Mouse (Mus musculus): ENCODE measurements around the gene N4bp2. TPM values are rescaled to one million over a fixed set of nuclear protein-coding genes. Genes with fewer than 3 reads are reported as not detected.
"Not testable (repeated sequence)": the region's sequence is repeated elsewhere in the genome, so short reads cannot be mapped to it uniquely, and the experiment has no call there.

Gene N4bp2
- polyA plus RNA-seq, 1 experiment from 2014 or later, result 40.1 TPM

GRCm38 (mm10) chr5:65761921-65762320 is 1.4 kb upstream of the N4bp2 start:
- peaks cover 8% of the 10 kb centered on the region for H3K4me1 ChIP-seq (ENCODE audit: control insufficient read depth, insufficient read depth, low read length)
- H3K4me2 ChIP-seq, result no peak overlapping the region; the same call in 1 of the 2 replicates
- DNase-seq (ENCODE audit: low spot score, missing footprints) (peak; percentile 86), ATAC-seq (ENCODE audit: low FRiP score) (peak; percentile 31; the same call in 1 of the 2 replicates)
- no peak overlapping the region for H3K27ac ChIP-seq (ENCODE audit: low read depth, low read length)
- no peak overlapping the region for H3K9ac ChIP-seq (ENCODE audit: low read length)
- H3K4me3 ChIP-seq (ENCODE audit: low read depth, low read length), result no peak overlapping the region
- H3K9me3 ChIP-seq (ENCODE audit: control insufficient read depth, low read length), result no peaks in the 10 kb centered on the region
- H3K36me3 ChIP-seq (ENCODE audit: control insufficient read depth, insufficient read depth, low read length), result no peaks in the 10 kb centered on the region
- H3K27me3 ChIP-seq (ENCODE audit: control insufficient read depth, insufficient read depth, low read length), result no peaks in the 10 kb centered on the region

- 2% methylated on average over 3 of the region's 3 CpGs for whole genome bisulfite sequencing
- H3K36me3 ChIP-seq (ENCODE audit: control insufficient read depth, insufficient read depth, low read length), result no peaks in the 10 kb centered on the region
- peak overlapping the region; percentile 88 for H3K4me3 ChIP-seq (ENCODE audit: low read depth, low read length)
- peak overlapping the region; percentile 99 for H3K27ac ChIP-seq (ENCODE audit: low read depth, low read length)
- peak overlapping the region; percentile 98 for H3K9ac ChIP-seq (ENCODE audit: low read length)
- H3K4me1 ChIP-seq (ENCODE audit: control insufficient read depth, insufficient read depth, low read length), result peaks cover 8% of the 10 kb centered on the region
- no peak for DNase-seq (ENCODE audit: low spot score, missing footprints)
- peak overlapping the region; percentile 89 for H3K4me2 ChIP-seq
- no peak for ATAC-seq (ENCODE audit: low FRiP score)
- no peaks in the 10 kb centered on the region for H3K9me3 ChIP-seq (ENCODE audit: control insufficient read depth, low read length)
- no peaks in the 10 kb centered on the region for H3K27me3 ChIP-seq (ENCODE audit: control insufficient read depth, insufficient read depth, low read length)
These were observed 635 bp upstream of the N4bp2 start for GRCm38 (mm10) chr5:65762686-65763085.

- DNase-seq (ENCODE audit: low spot score, missing footprints) (peak; percentile 97), ATAC-seq (ENCODE audit: low FRiP score) (peak; percentile 89)
- Histone ChIP-seq H3K4me3 (ENCODE audit: low read depth, low read length) (peak overlapping the region; percentile 88), H3K9me3 (ENCODE audit: control insufficient read depth, low read length) (no peaks in the 10 kb centered on the region), H3K27ac (ENCODE audit: low read depth, low read length) (peak overlapping the region; percentile 99), H3K4me2 (peak overlapping the region; percentile 89), H3K36me3 (ENCODE audit: control insufficient read depth, insufficient read depth, low read length) (no peaks in the 10 kb centered on the region), H3K9ac (ENCODE audit: low read length) (peak overlapping the region; percentile 98), H3K4me1 (ENCODE audit: control insufficient read depth, insufficient read depth, low read length) (peaks cover 8% of the 10 kb centered on the region), H3K27me3 (ENCODE audit: control insufficient read depth, insufficient read depth, low read length) (no peaks in the 10 kb centered on the region)
- WGBS, result under 1% methylated on average over 83 of the region's 121 CpGs
These were observed 830 bp downstream of the N4bp2 start for GRCm38 (mm10) chr5:65763916-65764785.

DNA sequence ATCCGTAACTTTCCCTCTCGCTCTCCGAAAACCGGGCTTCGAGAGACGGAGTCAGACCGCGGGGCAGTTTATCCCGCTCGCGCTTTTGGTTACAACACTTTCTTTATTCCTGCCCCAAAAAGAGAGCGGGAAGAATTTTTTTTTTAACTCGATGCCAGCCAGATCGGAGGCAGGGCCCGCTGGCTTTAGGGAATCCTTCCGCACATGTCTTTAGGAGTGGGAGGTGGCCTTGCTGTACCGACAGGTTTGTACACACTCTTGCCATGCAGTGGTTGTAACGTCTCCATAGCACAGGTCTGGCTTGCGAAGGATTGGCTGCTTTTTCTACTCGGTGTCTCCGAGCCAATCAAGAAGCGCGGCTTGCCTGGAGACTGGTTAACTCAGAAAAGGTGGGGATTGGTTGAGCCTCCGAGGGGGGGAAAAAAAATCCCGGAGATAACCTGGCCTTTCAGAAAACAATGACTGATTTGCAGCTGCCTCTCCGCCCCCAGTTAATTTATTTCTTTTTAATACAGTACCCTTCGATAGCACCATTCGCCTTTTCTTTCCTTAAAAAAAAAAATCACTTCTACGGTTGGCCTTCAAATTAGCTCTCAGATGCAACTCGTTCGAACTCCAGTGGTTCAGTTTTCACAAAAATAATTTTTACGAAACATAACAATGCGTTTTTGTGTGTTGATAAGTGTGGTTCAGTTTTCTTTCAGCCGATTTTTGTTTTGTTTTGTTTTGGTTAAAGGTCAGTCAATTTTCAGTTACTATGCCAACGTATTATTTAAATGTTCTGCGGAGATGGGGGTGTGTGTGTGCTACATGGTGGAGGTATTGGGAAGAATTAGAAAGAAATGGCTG is 1.7 kb downstream of the N4bp2 start:
- peaks cover 8% of the 10 kb centered on the region for H3K4me1 ChIP-seq (ENCODE audit: control insufficient read depth, insufficient read depth, low read length)
- DNase-seq (ENCODE audit: low spot score, missing footprints), result peak; percentile 97
- WGBS, result 7% methylated on average over 36 of the region's 36 CpGs
- peak overlapping the region; percentile 88 for H3K4me3 ChIP-seq (ENCODE audit: low read depth, low read length)
- peak overlapping the region; percentile 98 for H3K9ac ChIP-seq (ENCODE audit: low read length)
- peak; percentile 85 for ATAC-seq (ENCODE audit: low FRiP score)
- H3K36me3 ChIP-seq (ENCODE audit: control insufficient read depth, insufficient read depth, low read length), result no peaks in the 10 kb centered on the region
- no peaks in the 10 kb centered on the region for H3K27me3 ChIP-seq (ENCODE audit: control insufficient read depth, insufficient read depth, low read length)
- H3K27ac ChIP-seq (ENCODE audit: low read depth, low read length), result peak overlapping the region; percentile 99
- H3K4me2 ChIP-seq, result peak overlapping the region; percentile 89
- H3K9me3 ChIP-seq (ENCODE audit: control insufficient read depth, low read length), result no peaks in the 10 kb centered on the region

- H3K4me1 ChIP-seq (ENCODE audit: control insufficient read depth, insufficient read depth, low read length), result peaks cover 8% of the 10 kb centered on the region
- peak overlapping the region; percentile 88 for H3K4me3 ChIP-seq (ENCODE audit: low read depth, low read length)
- no peak for DNase-seq (ENCODE audit: low spot score, missing footprints)
- H3K4me2 ChIP-seq, result peak overlapping the region; percentile 89
- no peaks in the 10 kb centered on the region for H3K27me3 ChIP-seq (ENCODE audit: control insufficient read depth, insufficient read depth, low read length)
- H3K9me3 ChIP-seq (ENCODE audit: control insufficient read depth, low read length), result no peaks in the 10 kb centered on the region
- peak overlapping the region; percentile 98 for H3K9ac ChIP-seq (ENCODE audit: low read length)
- H3K27ac ChIP-seq (ENCODE audit: low read depth, low read length), result no peak overlapping the region
- H3K36me3 ChIP-seq (ENCODE audit: control insufficient read depth, insufficient read depth, low read length), result no peaks in the 10 kb centered on the region
- WGBS, result 70% methylated on average over 5 of the region's 5 CpGs
- no peak for ATAC-seq (ENCODE audit: low FRiP score)
These were observed 2.3 kb downstream of the N4bp2 start for GRCm38 (mm10) chr5:65765635-65765911.

GRCm38 (mm10) chr5:65768007-65768406 is 4.7 kb downstream of the N4bp2 start:
- no peaks in the 10 kb centered on the region for H3K27me3 ChIP-seq (ENCODE audit: control insufficient read depth, insufficient read depth, low read length)
- DNase-seq (ENCODE audit: low spot score, missing footprints), result peak; percentile 81
- ATAC-seq (ENCODE audit: low FRiP score), result no peak
- H3K36me3 ChIP-seq (ENCODE audit: control insufficient read depth, insufficient read depth, low read length), result no peaks in the 10 kb centered on the region
- no peak overlapping the region for H3K27ac ChIP-seq (ENCODE audit: low read depth, low read length)
- no peak overlapping the region for H3K4me2 ChIP-seq
- 89% methylated on average over 5 of the region's 5 CpGs for WGBS
- peaks cover 5% of the 10 kb centered on the region for H3K4me1 ChIP-seq (ENCODE audit: control insufficient read depth, insufficient read depth, low read length)
- H3K9ac ChIP-seq (ENCODE audit: low read length), result no peak overlapping the region
- no peak overlapping the region for H3K4me3 ChIP-seq (ENCODE audit: low read depth, low read length)
- H3K9me3 ChIP-seq (ENCODE audit: control insufficient read depth, low read length), result no peaks in the 10 kb centered on the region

DNA sequence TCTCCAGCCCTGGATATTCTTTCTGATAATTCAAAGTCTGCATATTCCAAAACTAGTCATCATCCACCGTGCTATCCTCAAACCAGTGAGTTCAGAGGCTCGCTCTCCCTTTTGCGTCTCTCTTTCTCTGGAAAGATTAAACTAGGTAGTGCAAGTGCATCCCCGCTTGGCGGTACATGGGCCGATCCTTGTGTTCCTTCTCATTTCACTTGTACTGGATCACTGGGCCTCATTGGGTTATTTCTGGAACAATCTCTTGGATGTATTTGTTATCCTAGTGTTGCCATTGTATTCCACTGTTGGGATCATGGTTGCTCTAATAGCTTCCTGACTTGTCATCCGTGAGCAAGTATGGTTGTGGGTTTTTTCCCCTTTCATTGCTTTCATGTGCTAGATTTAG is 6.7 kb downstream of the N4bp2 start:
- Histone ChIP-seq H3K36me3 (ENCODE audit: control insufficient read depth, insufficient read depth, low read length) (no peaks in the 10 kb centered on the region), H3K27me3 (ENCODE audit: control insufficient read depth, insufficient read depth, low read length) (no peaks in the 10 kb centered on the region), H3K4me3 (ENCODE audit: low read depth, low read length) (no peak overlapping the region), H3K9ac (ENCODE audit: low read length) (no peak overlapping the region), H3K4me1 (ENCODE audit: control insufficient read depth, insufficient read depth, low read length) (peaks cover 5% of the 10 kb centered on the region), H3K4me2 (no peak overlapping the region), H3K27ac (ENCODE audit: low read depth, low read length) (no peak overlapping the region), H3K9me3 (ENCODE audit: control insufficient read depth, low read length) (no peaks in the 10 kb centered on the region)
- peak; percentile 69 for DNase-seq (ENCODE audit: low spot score, missing footprints)
- 94% methylated on average over 7 of the region's 7 CpGs for WGBS
- no peak for ATAC-seq (ENCODE audit: low FRiP score)

GRCm38 (mm10) chr5:65770493-65770892 is 7.2 kb downstream of the N4bp2 start:
- Histone ChIP-seq H3K9me3 (ENCODE audit: control insufficient read depth, low read length) (no peaks in the 10 kb centered on the region), H3K9ac (ENCODE audit: low read length) (no peak overlapping the region), H3K4me1 (ENCODE audit: control insufficient read depth, insufficient read depth, low read length) (peaks cover 2% of the 10 kb centered on the region), H3K36me3 (ENCODE audit: control insufficient read depth, insufficient read depth, low read length) (no peaks in the 10 kb centered on the region), H3K27ac (ENCODE audit: low read depth, low read length) (no peak overlapping the region), H3K4me3 (ENCODE audit: low read depth, low read length) (no peak overlapping the region), H3K4me2 (no peak overlapping the region), H3K27me3 (ENCODE audit: control insufficient read depth, insufficient read depth, low read length) (no peaks in the 10 kb centered on the region)
- ATAC-seq (ENCODE audit: low FRiP score), result no peak
- 88% methylated on average over 4 of the region's 4 CpGs for WGBS
- DNase-seq (ENCODE audit: low spot score, missing footprints), result no peak

DNA sequence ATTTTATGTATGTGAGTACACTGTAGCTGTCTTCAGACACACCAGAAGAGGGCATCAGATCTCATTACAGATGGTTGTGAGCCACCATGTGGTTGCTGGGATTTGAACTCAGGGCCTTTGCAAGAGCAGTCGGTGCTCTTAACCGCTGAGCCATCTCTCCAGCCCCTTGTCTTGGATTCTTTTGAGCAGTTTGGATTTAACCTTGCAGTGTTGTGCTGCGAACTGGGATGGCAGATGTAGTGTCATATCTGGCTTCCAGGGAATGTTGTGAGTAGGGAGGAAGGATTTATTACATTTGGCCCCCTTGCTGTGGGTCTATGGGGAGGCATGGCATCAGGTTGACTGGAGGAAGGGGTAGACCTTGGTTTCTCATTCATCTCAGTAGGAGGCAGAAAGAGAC is 10.6 kb downstream of the N4bp2 start:
- not testable (repeated sequence) for H3K36me3 ChIP-seq (ENCODE audit: control insufficient read depth, insufficient read depth, low read length); H3K9ac ChIP-seq (ENCODE audit: low read length); ATAC-seq (ENCODE audit: low FRiP score); H3K9me3 ChIP-seq (ENCODE audit: control insufficient read depth, low read length); H3K4me1 ChIP-seq (ENCODE audit: control insufficient read depth, insufficient read depth, low read length); H3K4me2 ChIP-seq; H3K4me3 ChIP-seq (ENCODE audit: low read depth, low read length); H3K27ac ChIP-seq (ENCODE audit: low read depth, low read length); H3K27me3 ChIP-seq (ENCODE audit: control insufficient read depth, insufficient read depth, low read length)
- peak; percentile 65 for DNase-seq (ENCODE audit: low spot score, missing footprints)
- WGBS, result 92% methylated on average over 3 of the region's 3 CpGs
